Mouse (Mus musculus): Measurements from ENCODE around the gene Zfp383.
"Not testable (repeated sequence)": the region's sequence is repeated elsewhere in the genome, so short reads cannot be mapped to it uniquely, and the experiment has no call there.

Zfp383 gene

DNA sequence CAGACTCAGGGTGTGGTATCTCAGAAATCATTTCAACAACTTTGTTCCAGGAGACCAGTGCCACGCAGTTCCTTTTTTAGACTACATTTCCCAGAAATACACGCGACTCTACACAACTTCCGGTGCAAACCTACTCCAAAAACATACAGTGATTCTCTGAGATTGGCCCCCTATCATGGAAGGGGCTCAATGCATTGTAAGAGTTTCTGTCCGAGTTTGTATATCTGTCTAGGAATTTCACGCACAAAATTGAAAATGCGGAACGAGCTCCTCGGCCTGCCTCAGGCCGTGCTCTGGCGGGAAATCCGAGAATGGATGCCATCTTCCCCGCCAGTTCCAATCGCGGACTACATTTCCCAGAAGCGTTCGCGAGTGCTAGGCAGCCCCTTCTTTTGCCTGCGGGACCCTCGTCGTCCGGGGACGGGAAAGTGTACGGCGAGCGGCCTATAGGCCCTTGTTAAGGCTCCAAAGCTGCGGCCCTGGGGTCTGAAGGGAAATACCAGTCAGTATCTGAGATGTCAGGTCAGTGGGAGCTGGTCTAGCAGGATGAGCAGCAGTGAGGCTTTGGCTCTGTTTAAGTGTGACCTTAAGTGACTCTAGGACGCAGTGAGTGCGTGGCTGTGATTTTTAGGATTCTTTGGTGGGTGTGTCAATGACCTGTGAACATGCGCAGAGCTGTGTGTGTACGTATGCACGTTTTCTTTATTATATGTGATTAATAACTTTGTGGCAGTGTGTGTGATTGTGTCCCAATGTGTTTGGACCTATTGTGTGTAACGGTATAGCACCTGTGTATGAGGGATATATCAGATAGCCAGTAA, at the start of gene Zfp383:
Gene Zfp383 (plus strand): TSS at position 94 of the 821 bp plus-strand sequence.
- peak; percentile 76 for DNase-seq

GRCm38 (mm10) chr7:29859532-29860517, 48.2 kb upstream of the Zfp383 start, which contains the start of gene Zfp420:
Gene Zfp420 (plus strand): TSS chr7:29859979.
- DNase-seq = peak; percentile 90

DNA sequence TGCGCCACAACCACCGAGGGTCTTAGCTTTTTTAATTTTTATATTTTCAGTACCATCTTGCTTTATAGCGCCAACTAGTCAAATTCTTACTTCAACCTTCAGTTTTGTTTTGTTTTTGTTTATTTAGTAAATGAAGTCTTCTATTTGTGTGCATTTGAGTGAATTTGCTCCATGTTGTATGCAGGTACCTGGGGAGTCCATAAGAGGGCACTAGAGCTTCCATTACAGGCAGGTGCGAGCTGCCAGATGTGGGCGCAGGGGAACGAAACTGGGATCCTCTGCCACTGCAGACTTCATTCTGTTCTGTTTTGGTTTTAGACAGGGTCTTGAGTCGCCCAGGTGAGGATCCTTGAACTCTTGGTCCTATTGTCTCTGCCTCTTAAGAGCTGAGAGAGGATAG, 46.4 kb upstream of the Zfp383 start:
- no peak for DNase-seq

GRCm38 (mm10) chr7:29874256-29874655, 33.8 kb upstream of the Zfp383 start:
- DNase-seq = no peak

- DNase-seq = not testable (repeated sequence)
Measured at GRCm38 (mm10) chr7:29877561-29877960, 30.5 kb upstream of the Zfp383 start.

GRCm38 (mm10) chr7:29880056-29880455, 28.0 kb upstream of the Zfp383 start:
- no peak for DNase-seq

DNA sequence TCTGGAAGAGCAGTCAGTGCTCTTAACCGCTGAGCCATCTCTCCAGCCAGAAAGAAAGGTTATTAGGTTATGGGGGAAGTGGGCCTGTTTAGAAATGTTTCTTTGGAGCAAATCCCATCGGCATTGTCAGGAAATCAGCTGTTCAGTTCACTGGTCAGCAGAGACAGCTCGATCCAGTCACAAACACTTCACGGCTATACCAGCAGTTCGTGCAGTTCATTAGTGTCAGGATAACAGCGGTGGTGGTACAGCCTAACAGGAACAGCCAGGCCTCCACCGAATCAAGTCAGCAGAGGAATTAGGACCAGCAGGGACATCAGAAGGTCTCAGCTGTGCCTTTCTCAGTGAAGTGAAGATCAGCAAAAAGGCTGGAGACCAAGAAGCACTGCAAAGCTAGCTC, 27.1 kb upstream of the Zfp383 start:
- peak; percentile 17 for DNase-seq

GRCm38 (mm10) chr7:29890501-29890900, 17.5 kb upstream of the Zfp383 start:
- no peak for DNase-seq

DNA sequence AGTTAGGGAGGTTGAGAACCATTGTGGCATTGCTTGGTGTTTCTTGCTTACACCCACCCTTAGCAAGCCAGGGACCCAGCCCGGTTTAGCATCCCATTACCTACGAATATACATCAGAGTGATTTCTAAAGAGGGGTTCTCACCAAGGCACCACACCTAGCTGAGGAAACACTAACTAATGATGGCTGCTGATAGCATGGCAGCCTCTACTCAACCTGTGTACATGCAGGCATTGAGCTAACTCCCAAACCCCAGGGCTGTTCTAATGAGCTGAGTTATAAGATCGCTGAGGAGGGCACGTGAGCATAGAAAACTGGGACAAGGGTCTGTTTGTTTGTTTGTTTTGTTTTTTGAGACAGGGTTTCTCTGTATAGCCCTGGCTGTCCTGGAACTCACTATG, 15.3 kb upstream of the Zfp383 start:
- no peak for DNase-seq

DNA sequence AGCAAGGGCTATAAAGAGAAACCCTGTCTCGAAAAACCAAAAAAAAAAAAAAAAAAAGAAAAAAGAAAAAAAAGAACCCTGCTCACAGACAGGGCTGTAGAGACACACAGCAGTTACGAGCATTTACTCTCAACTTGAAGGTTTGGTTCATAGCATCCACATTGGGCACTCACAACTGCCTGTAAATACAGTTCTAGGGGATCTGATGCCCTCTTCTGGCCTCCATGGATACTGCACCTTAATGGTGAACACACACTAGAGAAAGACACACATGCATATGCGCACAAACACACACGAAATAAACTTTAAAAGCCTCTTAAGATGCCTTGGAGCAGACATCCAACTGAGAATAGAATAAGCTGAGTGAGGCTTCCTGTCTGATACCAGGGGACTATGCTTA, 9.7 kb upstream of the Zfp383 start:
- DNase-seq = no peak

DNA sequence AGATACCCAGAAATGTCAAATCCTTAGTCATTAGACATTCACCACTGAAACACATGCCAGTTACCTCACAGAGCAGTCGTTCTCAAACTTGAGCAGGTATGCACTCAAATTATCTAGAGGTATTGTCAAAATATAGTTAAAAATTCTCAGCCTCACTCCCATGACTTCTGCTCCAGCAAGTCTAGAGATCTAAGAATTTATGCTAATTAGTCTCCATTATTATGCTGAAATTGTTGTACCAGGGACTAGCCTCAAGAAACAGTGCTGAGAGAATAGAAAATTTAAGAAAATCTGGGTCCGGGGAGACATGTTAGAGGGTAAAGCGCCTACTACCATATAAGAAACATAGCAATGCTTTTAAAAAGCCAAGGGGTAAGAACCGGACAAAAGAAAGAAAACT, 3.9 kb upstream of the Zfp383 start:
- no peak for DNase-seq

- DNase-seq = peak; percentile 61
Measured at GRCm38 (mm10) chr7:29905966-29906681, 1.9 kb upstream of the Zfp383 start, which contains the start of gene Zfp27. Gene Zfp27 (minus strand): TSS chr7:29906572.

GRCm38 (mm10) chr7:29906682-29907058, 1.4 kb upstream of the Zfp383 start:
- peak; percentile 12 for DNase-seq

DNA sequence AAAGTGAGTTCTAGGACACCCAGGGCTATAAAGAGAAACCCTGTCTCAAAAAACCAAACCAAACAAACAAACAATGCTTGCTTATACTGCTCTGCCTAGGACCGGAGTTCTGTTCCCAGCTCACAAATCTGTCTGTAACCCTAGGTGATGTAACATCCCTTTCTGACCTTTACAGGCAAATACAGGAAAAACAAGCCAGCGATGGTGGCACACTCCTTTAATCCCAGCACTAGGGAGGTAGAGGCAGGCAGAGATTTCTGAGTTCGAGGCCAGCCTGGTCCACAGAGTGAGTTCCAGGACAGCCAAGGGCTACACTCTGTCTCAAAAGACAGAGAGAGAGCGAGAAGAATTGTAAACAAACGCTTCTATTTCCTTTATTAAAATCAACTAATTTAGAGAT, 817 bp upstream of the Zfp383 start:
- no peak for DNase-seq

GRCm38 (mm10) chr7:29910252-29910651, 2.2 kb downstream of the Zfp383 start:
- DNase-seq = no peak

GRCm38 (mm10) chr7:29912172-29912571, 4.1 kb downstream of the Zfp383 start:
- no peak for DNase-seq

- DNase-seq = no peak
Measured at GRCm38 (mm10) chr7:29917371-29918061, 9.5 kb downstream of the Zfp383 start.

DNA sequence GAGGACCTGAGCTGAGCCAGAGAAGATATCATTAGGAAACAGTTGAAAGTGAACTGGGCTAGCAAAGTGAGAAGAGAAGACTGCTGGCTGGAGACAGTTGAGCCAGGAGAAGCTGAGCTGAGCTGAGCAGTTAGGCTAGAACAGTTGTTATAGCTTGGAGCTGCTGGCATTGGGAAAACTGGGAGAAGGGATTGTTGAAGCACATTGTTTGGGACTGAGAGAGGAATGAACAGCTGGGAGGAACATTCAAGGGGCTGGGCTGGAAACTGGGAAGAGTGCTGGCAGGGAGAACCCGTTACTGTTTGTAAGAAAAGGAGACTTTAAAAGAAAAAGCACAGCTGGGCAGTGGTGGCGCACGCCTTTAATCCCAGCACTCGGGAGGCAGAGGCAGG, 10.0 kb downstream of the Zfp383 start:
- no peak for DNase-seq

DNA sequence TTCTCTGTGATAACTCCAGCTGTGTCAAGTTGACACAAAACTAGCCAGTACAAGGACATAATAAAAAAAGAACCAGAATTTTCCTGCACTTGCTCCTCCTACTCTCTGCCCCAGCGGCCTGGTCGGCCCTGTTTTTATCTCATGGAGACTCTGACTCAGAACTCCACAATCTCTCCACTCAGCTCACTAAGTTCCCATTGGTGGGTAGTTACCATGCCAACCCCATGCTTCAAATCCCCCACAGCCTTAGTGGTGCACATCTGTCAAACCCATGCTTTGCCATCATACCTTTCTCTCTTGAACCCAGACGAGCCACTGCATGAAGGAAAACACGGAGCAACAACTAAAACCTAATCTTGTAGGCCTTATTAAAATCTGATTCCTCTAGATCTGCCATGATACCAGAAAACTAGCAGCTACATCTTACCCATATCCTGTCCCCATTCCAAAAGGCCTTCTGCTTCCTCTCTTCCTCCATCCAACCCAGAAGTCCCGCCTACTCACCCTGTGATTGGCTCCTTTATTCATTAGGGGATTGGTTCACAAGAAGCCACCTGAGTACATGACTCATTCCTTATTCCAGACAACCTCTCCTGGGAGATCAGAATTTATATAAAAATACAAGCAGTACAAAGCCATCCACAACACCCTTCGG, 13.5 kb downstream of the Zfp383 start:
- no peak for DNase-seq

DNA sequence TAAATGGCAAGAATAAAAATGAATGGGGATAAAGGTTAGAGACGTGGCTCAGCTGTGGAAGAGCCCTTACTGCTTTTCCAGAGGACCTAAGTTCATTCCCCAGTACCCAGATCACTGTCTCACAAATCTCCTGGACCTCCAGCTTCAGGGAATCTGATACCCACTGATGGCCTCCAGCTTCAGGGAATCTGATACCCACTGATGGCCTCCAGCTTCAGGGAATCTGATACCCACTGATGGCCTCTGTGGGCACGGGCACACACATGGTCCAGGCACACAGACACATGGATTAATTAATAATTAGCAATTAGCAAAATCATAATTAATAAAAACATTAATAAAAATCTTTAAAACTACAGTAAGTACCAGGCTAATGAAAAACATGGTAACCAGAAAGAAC, 14.8 kb downstream of the Zfp383 start:
- no peak for DNase-seq

DNA sequence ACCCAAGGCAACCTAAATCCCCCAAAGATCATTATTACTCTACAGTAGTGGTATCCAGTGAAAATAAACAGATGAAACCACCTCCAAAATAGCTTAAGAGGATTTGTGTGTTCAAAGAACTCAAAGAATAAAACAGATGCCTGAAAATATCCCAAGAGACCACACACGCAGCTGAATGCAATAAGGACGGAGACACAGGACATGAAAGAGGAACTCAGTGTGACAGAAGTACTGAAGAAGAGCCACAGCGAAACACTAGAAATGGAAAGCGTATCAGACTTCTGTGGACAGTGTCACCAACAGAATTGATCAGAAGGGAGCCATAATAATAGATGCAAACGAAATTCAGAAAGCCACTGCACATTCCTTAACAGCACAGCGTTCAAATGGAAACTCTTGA, 30.8 kb downstream of the Zfp383 start:
- no peak for DNase-seq

- no peak for DNase-seq
Measured at GRCm38 (mm10) chr7:29941027-29941426, 33.0 kb downstream of the Zfp383 start.

All from lung, postnatal 14 days (tissue).